In the genomic region with DNA sequence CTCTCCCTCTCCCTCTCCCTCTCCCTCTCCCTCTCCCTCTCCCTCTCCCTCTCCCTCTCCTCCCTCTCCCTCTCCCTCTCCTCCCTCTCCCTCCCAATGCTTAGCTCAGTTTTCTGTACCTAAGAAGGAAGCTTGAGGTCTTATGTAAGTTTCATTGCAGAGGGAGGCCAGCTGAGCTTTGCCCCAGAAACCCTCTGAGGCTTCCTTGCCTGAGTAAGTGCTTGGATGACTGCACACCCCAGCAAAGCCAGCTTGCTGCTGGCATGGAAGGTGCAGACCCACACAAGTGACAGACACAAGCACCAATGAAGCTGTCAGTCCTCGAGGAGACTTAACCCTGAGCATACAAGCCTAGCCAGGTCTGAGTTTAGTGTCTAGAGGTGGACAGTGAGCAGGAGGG, we compare ENCODE assay signal across 31 mouse cellular contexts. TPM values are rescaled to one million over a fixed set of nuclear protein-coding genes. Genes with fewer than 3 reads are reported as not detected.
A peak's percentile ranks its signal among the peaks of the same experiment; 100 is the strongest.
DNase-seq lines count a peak whose midpoint lies in the region; ATAC-seq lines count a peak whose summit lies in the region.
"Had no signal": no experiment of that assay in that cellular context is flagged by ENCODE, and none has a peak within 500 bp of the region (broad histone marks: within the 10 kb centered on the region; RNA-seq: fewer than 3 reads in every experiment).

No protein-coding gene starts in this region.

- no peak for ATAC-seq in kidney, embryonic 14.5 days (ENCODE audit: low FRiP score, low TSS enrichment)
- ATAC-seq in kidney, embryonic 16.5 days (ENCODE audit: low FRiP score, low TSS enrichment): 0 out of 2 replicates have a peak, but pooled peaks have one; percentile 36
- ATAC-seq: CD4-positive, CD25-positive, alpha-beta regulatory T cell, adult 4 months; forebrain, postnatal 0 days; intestine, embryonic 16.5 days had no signal

- DNase-seq in kidney, adult 11 months: peak; percentile 74
- DNase-seq in kidney, adult 18-20 months: peak; percentile 24
- DNase-seq in skeletal muscle tissue, adult 2 months (ENCODE audit: low read depth, low spot score): peak; percentile 47
- DNase-seq in ovary, adult 18-20 months (ENCODE audit: low spot score): no peak
- DNase-seq in forebrain, embryonic 10.5 days (ENCODE audit: extremely low spot score, low spot score): no peak
- DNase-seq: adrenal gland, adult 2 months; cerebellum, adult 18-20 months; cerebellum, postnatal 14 days; forebrain, postnatal 0 days; gastrocnemius, postnatal 25 days; heart, adult 18-20 months; heart, postnatal 36 days; layer of hippocampus, adult 9-11 months; lung, embryonic 14.5 days; right cerebral cortex, postnatal 4 days had no signal

- H3K9me3 ChIP-seq in kidney, embryonic 14.5 days (ENCODE audit: control insufficient read depth, low read length): no peaks in the 10 kb centered on the region
- no peaks in the 10 kb centered on the region for H3K9me3 ChIP-seq in kidney, embryonic 16.5 days (ENCODE audit: low read length)
- H3K9me3 ChIP-seq in forebrain, embryonic 10.5 days: no peaks in the 10 kb centered on the region
- H3K9me3 ChIP-seq: forebrain, embryonic 12.5 days; hindbrain, embryonic 13.5 days; limb, embryonic 10.5 days; limb, embryonic 15.5 days; liver, embryonic 15.5 days; midbrain, embryonic 10.5 days; neural tube, embryonic 12.5 days had no signal

- no peak overlapping the region for H3K9ac ChIP-seq in kidney, embryonic 14.5 days (ENCODE audit: low read depth, low read length)
- no peak overlapping the region for H3K9ac ChIP-seq in kidney, embryonic 16.5 days (replicated peaks; ENCODE audit: low read length)
- H3K9ac ChIP-seq: forebrain, embryonic 12.5 days; forebrain, postnatal 0 days; hindbrain, embryonic 13.5 days; limb, embryonic 15.5 days; liver, embryonic 15.5 days; lung, embryonic 14.5 days; neural tube, embryonic 12.5 days had no signal

- no peak overlapping the region for H3K4me3 ChIP-seq in kidney, embryonic 14.5 days (ENCODE audit: low read length)
- H3K4me3 ChIP-seq in kidney, embryonic 16.5 days (ENCODE audit: low read length): no peak overlapping the region
- no peak overlapping the region for H3K4me3 ChIP-seq in forebrain, embryonic 10.5 days
- H3K4me3 ChIP-seq: erythroblast, embryonic 14.5 days; forebrain, embryonic 12.5 days; hindbrain, embryonic 13.5 days; limb, embryonic 10.5 days; limb, embryonic 15.5 days; liver, embryonic 15.5 days; midbrain, embryonic 10.5 days; myocyte; neural tube, embryonic 12.5 days had no signal

- H3K27me3 ChIP-seq in kidney, embryonic 14.5 days (ENCODE audit: control insufficient read depth, insufficient read depth, low read length): no peaks in the 10 kb centered on the region
- H3K27me3 ChIP-seq in kidney, embryonic 16.5 days (ENCODE audit: insufficient read depth, low read length): no peaks in the 10 kb centered on the region
- peaks cover 4% of the 10 kb centered on the region; the same call in 1 of the 2 replicates for H3K27me3 ChIP-seq in forebrain, embryonic 10.5 days (ENCODE audit: poor library complexity, severe bottlenecking)
- H3K27me3 ChIP-seq: forebrain, embryonic 12.5 days; hindbrain, embryonic 13.5 days; limb, embryonic 15.5 days; liver, embryonic 15.5 days; neural tube, embryonic 12.5 days had no signal

- H3K4me1 ChIP-seq in kidney, embryonic 14.5 days (ENCODE audit: control insufficient read depth, insufficient read depth, low read length): peaks cover 3% of the 10 kb centered on the region; the same call in 1 of the 2 replicates
- H3K4me1 ChIP-seq in kidney, embryonic 16.5 days (ENCODE audit: insufficient read depth, low read length): peaks cover 5% of the 10 kb centered on the region; the same call in 1 of the 2 replicates
- H3K4me1 ChIP-seq in forebrain, embryonic 10.5 days: peaks cover 26% of the 10 kb centered on the region
- H3K4me1 ChIP-seq: forebrain, embryonic 12.5 days; hindbrain, embryonic 13.5 days; limb, embryonic 15.5 days; liver, embryonic 15.5 days; neural tube, embryonic 12.5 days had no signal

- no peak overlapping the region for H3K4me2 ChIP-seq in kidney, embryonic 14.5 days (replicated peaks; ENCODE audit: low read depth, low read length)
- H3K4me2 ChIP-seq in kidney, embryonic 16.5 days (replicated peaks; ENCODE audit: low read depth, low read length): no peak overlapping the region
- H3K4me2 ChIP-seq: forebrain, embryonic 12.5 days; heart, embryonic 11.5 days; hindbrain, embryonic 13.5 days; limb, embryonic 15.5 days; liver, embryonic 15.5 days; lung, embryonic 14.5 days; neural tube, embryonic 12.5 days had no signal

- H3K27ac ChIP-seq in kidney, embryonic 14.5 days (ENCODE audit: low read depth, low read length): no peak overlapping the region
- H3K27ac ChIP-seq in kidney, embryonic 16.5 days (ENCODE audit: low read length): no peak overlapping the region
- H3K27ac ChIP-seq in forebrain, embryonic 10.5 days: no peak overlapping the region
- H3K27ac ChIP-seq: forebrain, embryonic 12.5 days; hindbrain, embryonic 13.5 days; limb, embryonic 10.5 days; limb, embryonic 15.5 days; liver, embryonic 15.5 days; midbrain, embryonic 10.5 days; neural tube, embryonic 12.5 days had no signal

- no peaks in the 10 kb centered on the region for H3K36me3 ChIP-seq in kidney, embryonic 14.5 days (ENCODE audit: control insufficient read depth, insufficient read depth, low read length)
- no peaks in the 10 kb centered on the region for H3K36me3 ChIP-seq in kidney, embryonic 16.5 days (ENCODE audit: insufficient read depth, low read length)
- H3K36me3 ChIP-seq in forebrain, embryonic 10.5 days (replicated peaks): no peaks in the 10 kb centered on the region
- H3K36me3 ChIP-seq: forebrain, embryonic 12.5 days; hindbrain, embryonic 13.5 days; limb, embryonic 10.5 days; limb, embryonic 15.5 days; liver, embryonic 15.5 days; midbrain, embryonic 10.5 days; neural tube, embryonic 12.5 days had no signal

- WGBS in kidney, embryonic 14.5 days: 26% methylated on average over 1 of the region's 1 CpGs
- WGBS in kidney, embryonic 16.5 days: 21% methylated on average over 1 of the region's 1 CpGs
- WGBS in forebrain, embryonic 10.5 days: 52% methylated on average over 1 of the region's 1 CpGs

RNA-seq across cellular contexts. Expression of gene Elf5, which starts 19.2 kb away (rescaled TPM):
- 2.5 and 2.9 TPM in 2 replicates for polyA plus RNA-seq in kidney, embryonic 14.5 days (2014; fragmentation: Nextera tagmentation; extraction: Ambion mirVana)
- polyA plus RNA-seq in kidney, embryonic 16.5 days (2015; fragmentation: Nextera tagmentation; extraction: Ambion mirVana): 3.1 and 4.2 TPM in 2 replicates
- 0.07 TPM in 1 of 2 replicates, not detected in the other for polyA plus RNA-seq in forebrain, embryonic 10.5 days (2016; fragmentation: Nextera tagmentation; extraction: Ambion mirVana)
- polyA plus RNA-seq: adrenal gland, adult 2 months; CD4-positive, CD25-positive, alpha-beta regulatory T cell, adult 4 months; erythroblast, embryonic 14.5 days; forebrain, postnatal 0 days; heart, embryonic 11.5 days; hindbrain, embryonic 13.5 days; midbrain, embryonic 10.5 days; midbrain, postnatal 0 days; myocyte; neural tube, embryonic 12.5 days; testis, adult 2 months had no signal

RNA-seq across cellular contexts. Expression of gene Cat, which starts 54.2 kb away (rescaled TPM):
- polyA plus RNA-seq in kidney, embryonic 14.5 days (2014; fragmentation: Nextera tagmentation; extraction: Ambion mirVana): 78.2 and 110 TPM in 2 replicates
- 101 and 105 TPM in 2 replicates for polyA plus RNA-seq in kidney, embryonic 16.5 days (2015; fragmentation: Nextera tagmentation; extraction: Ambion mirVana)
- polyA plus RNA-seq in forebrain, embryonic 10.5 days (2016; fragmentation: Nextera tagmentation; extraction: Ambion mirVana): 96.7 and 98.2 TPM in 2 replicates

Comparison
In these comparisons a context has a peak if more than half of its experiments do, and no peak if none do; other contexts are left out.
1. DNase-seq: peak in kidney, adult 11 months (single experiment), kidney, adult 18-20 months (single experiment) and skeletal muscle tissue, adult 2 months (single experiment); none in ovary, adult 18-20 months (single experiment) and forebrain, embryonic 10.5 days (single experiment).